Mouse (Mus musculus): ENCODE data around the gene Mllt10. TPM values are rescaled to one million over a fixed set of nuclear protein-coding genes. Genes with fewer than 3 reads are reported as not detected.

Mllt10 gene
- polyA plus RNA-seq, 1 experiment from 2014 or later, result 50.0 TPM

DNA sequence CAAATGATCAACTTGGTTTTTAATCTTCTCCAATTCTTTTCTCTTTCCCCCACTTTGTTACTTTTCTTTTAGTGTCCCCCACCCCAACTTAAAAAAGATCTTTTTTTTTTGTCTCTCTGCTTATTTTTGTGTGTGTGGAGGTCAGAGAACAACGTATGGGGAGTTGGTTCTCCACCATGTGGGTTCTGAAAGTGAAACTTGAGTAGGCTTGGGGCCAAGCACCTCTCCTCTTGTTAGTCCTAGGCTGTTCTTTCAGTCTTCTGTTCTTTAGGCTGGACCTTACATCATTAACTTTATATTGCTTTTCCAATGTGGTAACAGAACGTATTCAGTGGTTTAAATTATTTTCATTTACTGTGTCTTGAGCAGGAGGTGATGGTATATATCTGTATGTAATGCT, 40.8 kb downstream of the Mllt10 start:
- Histone ChIP-seq H3K4me1 (ENCODE audit: control insufficient read depth, insufficient read depth, low read length) (no peaks in the 10 kb centered on the region), H3K9me3 (replicated peaks; ENCODE audit: control insufficient read depth, low read length) (no peaks in the 10 kb centered on the region), H3K27me3 (ENCODE audit: control insufficient read depth, insufficient read depth, low read length) (no peaks in the 10 kb centered on the region), H3K4me3 (replicated peaks; ENCODE audit: low read length) (no peak overlapping the region), H3K27ac (ENCODE audit: low read length) (no peak overlapping the region), H3K9ac (ENCODE audit: low read length) (no peak overlapping the region), H3K4me2 (ENCODE audit: low read depth, low read length) (no peak overlapping the region), H3K36me3 (ENCODE audit: control insufficient read depth, insufficient read depth, low read length) (peaks cover 12% of the 10 kb centered on the region; the same call in 1 of the 2 replicates)
- ATAC-seq (ENCODE audit: insufficient read depth, low FRiP score), result no peak
- WGBS, result 51% methylated on average over 2 of the region's 2 CpGs

DNA sequence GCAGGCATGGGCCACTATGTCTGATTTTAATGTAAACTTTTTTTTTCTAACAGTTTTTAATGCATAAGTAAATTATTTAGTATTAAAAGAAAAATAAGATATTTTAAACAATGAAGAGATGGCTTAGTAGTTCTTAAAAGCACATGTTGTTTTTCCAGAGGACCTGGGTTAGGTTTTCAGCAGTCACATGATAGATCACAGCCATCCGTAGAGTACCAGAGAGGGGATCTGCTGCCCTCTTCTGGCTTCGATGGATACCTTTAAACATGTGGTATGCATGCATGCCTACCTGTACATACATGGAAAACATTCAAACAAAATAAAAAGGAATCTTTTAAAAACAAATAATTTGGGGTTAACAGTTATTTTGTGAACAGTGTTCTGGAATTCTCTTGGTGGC, 45.9 kb downstream of the Mllt10 start:
- no peak for ATAC-seq (ENCODE audit: insufficient read depth, low FRiP score)
- no peak overlapping the region for H3K4me3 ChIP-seq (replicated peaks; ENCODE audit: low read length)
- peaks cover 12% of the 10 kb centered on the region; the same call in 1 of the 2 replicates for H3K36me3 ChIP-seq (ENCODE audit: control insufficient read depth, insufficient read depth, low read length)
- no peak overlapping the region for H3K9ac ChIP-seq (ENCODE audit: low read length)
- no peaks in the 10 kb centered on the region for H3K9me3 ChIP-seq (replicated peaks; ENCODE audit: control insufficient read depth, low read length)
- no peaks in the 10 kb centered on the region for H3K4me1 ChIP-seq (ENCODE audit: control insufficient read depth, insufficient read depth, low read length)
- WGBS, result 95% methylated on average over 2 of the region's 2 CpGs
- no peaks in the 10 kb centered on the region for H3K27me3 ChIP-seq (ENCODE audit: control insufficient read depth, insufficient read depth, low read length)
- H3K27ac ChIP-seq (ENCODE audit: low read length), result no peak overlapping the region
- no peak overlapping the region for H3K4me2 ChIP-seq (ENCODE audit: low read depth, low read length)

- no peaks in the 10 kb centered on the region for H3K4me1 ChIP-seq (ENCODE audit: control insufficient read depth, insufficient read depth, low read length)
- H3K27me3 ChIP-seq (ENCODE audit: control insufficient read depth, insufficient read depth, low read length), result no peaks in the 10 kb centered on the region
- no peak overlapping the region for H3K27ac ChIP-seq (ENCODE audit: low read length)
- no peak overlapping the region for H3K4me3 ChIP-seq (replicated peaks; ENCODE audit: low read length)
- H3K4me2 ChIP-seq (ENCODE audit: low read depth, low read length), result no peak overlapping the region
- no peaks in the 10 kb centered on the region for H3K36me3 ChIP-seq (ENCODE audit: control insufficient read depth, insufficient read depth, low read length)
- no peak for ATAC-seq (ENCODE audit: insufficient read depth, low FRiP score)
- no peaks in the 10 kb centered on the region for H3K9me3 ChIP-seq (replicated peaks; ENCODE audit: control insufficient read depth, low read length)
- H3K9ac ChIP-seq (ENCODE audit: low read length), result no peak overlapping the region
These were observed 52.5 kb downstream of the Mllt10 start for GRCm38 (mm10) chr2:18107561-18107960.

- Histone ChIP-seq H3K36me3 (ENCODE audit: control insufficient read depth, insufficient read depth, low read length) (no peaks in the 10 kb centered on the region; the same call in 1 of the 2 replicates), H3K4me1 (ENCODE audit: control insufficient read depth, insufficient read depth, low read length) (no peaks in the 10 kb centered on the region), H3K9ac (ENCODE audit: low read length) (no peak overlapping the region), H3K9me3 (replicated peaks; ENCODE audit: control insufficient read depth, low read length) (no peaks in the 10 kb centered on the region), H3K4me2 (ENCODE audit: low read depth, low read length) (no peak overlapping the region), H3K27me3 (ENCODE audit: control insufficient read depth, insufficient read depth, low read length) (no peaks in the 10 kb centered on the region), H3K27ac (ENCODE audit: low read length) (no peak overlapping the region), H3K4me3 (replicated peaks; ENCODE audit: low read length) (no peak overlapping the region)
- 89% methylated on average over 3 of the region's 3 CpGs for WGBS
- ATAC-seq (ENCODE audit: insufficient read depth, low FRiP score), result no peak
These were observed 53.2 kb downstream of the Mllt10 start for GRCm38 (mm10) chr2:18108214-18108613.

GRCm38 (mm10) chr2:18111411-18111810, 56.4 kb downstream of the Mllt10 start:
- Histone ChIP-seq H3K27me3 (ENCODE audit: control insufficient read depth, insufficient read depth, low read length) (no peaks in the 10 kb centered on the region), H3K9me3 (replicated peaks; ENCODE audit: control insufficient read depth, low read length) (no peaks in the 10 kb centered on the region), H3K4me2 (ENCODE audit: low read depth, low read length) (no peak overlapping the region), H3K27ac (ENCODE audit: low read length) (no peak overlapping the region), H3K36me3 (ENCODE audit: control insufficient read depth, insufficient read depth, low read length) (peaks cover 7% of the 10 kb centered on the region; the same call in 1 of the 2 replicates), H3K4me3 (replicated peaks; ENCODE audit: low read length) (no peak overlapping the region), H3K4me1 (ENCODE audit: control insufficient read depth, insufficient read depth, low read length) (no peaks in the 10 kb centered on the region), H3K9ac (ENCODE audit: low read length) (no peak overlapping the region)
- no peak for ATAC-seq (ENCODE audit: insufficient read depth, low FRiP score)

GRCm38 (mm10) chr2:18116432-18116831, 61.4 kb downstream of the Mllt10 start:
- Histone ChIP-seq H3K27ac (ENCODE audit: low read length) (no peak overlapping the region), H3K9me3 (replicated peaks; ENCODE audit: control insufficient read depth, low read length) (no peaks in the 10 kb centered on the region), H3K27me3 (ENCODE audit: control insufficient read depth, insufficient read depth, low read length) (no peaks in the 10 kb centered on the region), H3K4me2 (ENCODE audit: low read depth, low read length) (no peak overlapping the region), H3K36me3 (ENCODE audit: control insufficient read depth, insufficient read depth, low read length) (peaks cover 7% of the 10 kb centered on the region; the same call in 1 of the 2 replicates), H3K4me1 (ENCODE audit: control insufficient read depth, insufficient read depth, low read length) (no peaks in the 10 kb centered on the region), H3K9ac (ENCODE audit: low read length) (no peak overlapping the region), H3K4me3 (replicated peaks; ENCODE audit: low read length) (no peak overlapping the region)
- 89% methylated on average over 3 of the region's 3 CpGs for WGBS
- no peak for ATAC-seq (ENCODE audit: insufficient read depth, low FRiP score)

- no peak overlapping the region for H3K4me3 ChIP-seq (replicated peaks; ENCODE audit: low read length)
- no peak for ATAC-seq (ENCODE audit: insufficient read depth, low FRiP score)
- no peak overlapping the region for H3K27ac ChIP-seq (ENCODE audit: low read length)
- H3K9ac ChIP-seq (ENCODE audit: low read length), result no peak overlapping the region
- H3K27me3 ChIP-seq (ENCODE audit: control insufficient read depth, insufficient read depth, low read length), result no peaks in the 10 kb centered on the region
- H3K4me2 ChIP-seq (ENCODE audit: low read depth, low read length), result no peak overlapping the region
- H3K9me3 ChIP-seq (replicated peaks; ENCODE audit: control insufficient read depth, low read length), result no peaks in the 10 kb centered on the region
- WGBS, result 68% methylated on average over 2 of the region's 2 CpGs
- peaks cover 19% of the 10 kb centered on the region for H3K36me3 ChIP-seq (ENCODE audit: control insufficient read depth, insufficient read depth, low read length)
- no peaks in the 10 kb centered on the region for H3K4me1 ChIP-seq (ENCODE audit: control insufficient read depth, insufficient read depth, low read length)
These were observed 83.1 kb downstream of the Mllt10 start for GRCm38 (mm10) chr2:18138131-18138530.

- no peaks in the 10 kb centered on the region for H3K4me1 ChIP-seq (ENCODE audit: control insufficient read depth, insufficient read depth, low read length)
- H3K9ac ChIP-seq (ENCODE audit: low read length), result no peak overlapping the region
- H3K4me2 ChIP-seq (ENCODE audit: low read depth, low read length), result no peak overlapping the region
- peaks cover 19% of the 10 kb centered on the region for H3K36me3 ChIP-seq (ENCODE audit: control insufficient read depth, insufficient read depth, low read length)
- H3K27ac ChIP-seq (ENCODE audit: low read length), result no peak overlapping the region
- ATAC-seq (ENCODE audit: insufficient read depth, low FRiP score), result no peak
- WGBS, result 95% methylated on average over 5 of the region's 5 CpGs
- no peaks in the 10 kb centered on the region for H3K27me3 ChIP-seq (ENCODE audit: control insufficient read depth, insufficient read depth, low read length)
- H3K9me3 ChIP-seq (replicated peaks; ENCODE audit: control insufficient read depth, low read length), result no peaks in the 10 kb centered on the region
- no peak overlapping the region for H3K4me3 ChIP-seq (replicated peaks; ENCODE audit: low read length)
These were observed 84.6 kb downstream of the Mllt10 start for GRCm38 (mm10) chr2:18139646-18140045.

- 93% methylated on average over 3 of the region's 3 CpGs for WGBS
- Histone ChIP-seq H3K9ac (ENCODE audit: low read length) (no peak overlapping the region), H3K4me2 (ENCODE audit: low read depth, low read length) (no peak overlapping the region), H3K4me1 (ENCODE audit: control insufficient read depth, insufficient read depth, low read length) (no peaks in the 10 kb centered on the region), H3K27me3 (ENCODE audit: control insufficient read depth, insufficient read depth, low read length) (no peaks in the 10 kb centered on the region), H3K36me3 (ENCODE audit: control insufficient read depth, insufficient read depth, low read length) (peaks cover 24% of the 10 kb centered on the region), H3K27ac (ENCODE audit: low read length) (no peak overlapping the region), H3K4me3 (replicated peaks; ENCODE audit: low read length) (no peak overlapping the region), H3K9me3 (replicated peaks; ENCODE audit: control insufficient read depth, low read length) (no peaks in the 10 kb centered on the region)
- no peak for ATAC-seq (ENCODE audit: insufficient read depth, low FRiP score)
These were observed 101.1 kb downstream of the Mllt10 start for GRCm38 (mm10) chr2:18156131-18156530.

- Histone ChIP-seq H3K4me3 (replicated peaks; ENCODE audit: low read length) (no peak overlapping the region), H3K27me3 (ENCODE audit: control insufficient read depth, insufficient read depth, low read length) (no peaks in the 10 kb centered on the region), H3K27ac (ENCODE audit: low read length) (no peak overlapping the region), H3K9me3 (replicated peaks; ENCODE audit: control insufficient read depth, low read length) (no peaks in the 10 kb centered on the region), H3K9ac (ENCODE audit: low read length) (no peak overlapping the region), H3K4me2 (ENCODE audit: low read depth, low read length) (no peak overlapping the region), H3K4me1 (ENCODE audit: control insufficient read depth, insufficient read depth, low read length) (no peaks in the 10 kb centered on the region), H3K36me3 (ENCODE audit: control insufficient read depth, insufficient read depth, low read length) (peaks cover 27% of the 10 kb centered on the region)
- 64% methylated on average over 3 of the region's 3 CpGs for WGBS
- ATAC-seq (ENCODE audit: insufficient read depth, low FRiP score), result no peak
These were observed 104.4 kb downstream of the Mllt10 start for GRCm38 (mm10) chr2:18159426-18159825.

All from stomach, embryonic 16.5 days (tissue).